Mouse (Mus musculus): ENCODE measurements around the gene Ldb2. TPM values are rescaled to one million over a fixed set of nuclear protein-coding genes. Genes with fewer than 3 reads are reported as not detected.

Ldb2 gene
- polyA plus RNA-seq, 1 experiment from 2014 or later: 14.4 TPM

DNA sequence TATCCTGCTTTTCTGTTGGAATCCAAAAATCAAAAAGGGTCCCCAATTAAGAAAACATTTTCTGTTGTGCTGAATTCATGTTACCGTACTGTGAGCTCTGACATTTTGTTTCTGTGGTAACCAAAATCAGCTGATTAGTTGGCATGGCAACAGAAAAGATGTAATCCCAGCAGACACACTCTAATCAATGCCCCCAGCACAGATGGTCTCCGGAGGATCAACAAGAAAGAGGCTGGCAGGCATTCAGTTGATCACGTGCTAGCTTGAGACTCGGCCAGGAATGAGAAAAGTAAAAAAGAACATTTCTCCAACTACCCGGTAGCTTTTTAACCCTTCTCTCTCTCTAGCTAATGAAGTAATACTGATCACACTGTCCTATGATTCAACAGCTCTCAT lies 261.5 kb downstream of the Ldb2 start:
- no peak overlapping the region for H3K4me3 ChIP-seq (ENCODE audit: control insufficient read depth in 1 of 2, insufficient read depth in 1 of 2, low read depth in 1 of 2, low read length in 2 of 2)
- H3K27ac ChIP-seq (replicated peaks in 1 of 2; ENCODE audit: control insufficient read depth in 1 of 2, insufficient read depth in 1 of 2, low read depth in 2 of 2, low read length in 2 of 2): no peak overlapping the region
- H3K27me3 ChIP-seq (ENCODE audit: control insufficient read depth, insufficient read depth, low read length): no peaks in the 10 kb centered on the region
- no peak for ATAC-seq (ENCODE audit: insufficient number of reproducible peaks, insufficient read depth, low FRiP score, low read depth)
- H3K9ac ChIP-seq (ENCODE audit: low read length): no peak overlapping the region
- WGBS: 31% methylated on average over 5 of the region's 5 CpGs
- H3K4me2 ChIP-seq (ENCODE audit: low read length): no peak overlapping the region
- no peaks in the 10 kb centered on the region for H3K9me3 ChIP-seq (ENCODE audit: control insufficient read depth, low read length)
- no peaks in the 10 kb centered on the region for H3K4me1 ChIP-seq (ENCODE audit: control insufficient read depth in 2 of 2, insufficient read depth in 2 of 2, low read length in 2 of 2)
- H3K36me3 ChIP-seq (ENCODE audit: control insufficient read depth, insufficient read depth, low read length): no peaks in the 10 kb centered on the region

DNA sequence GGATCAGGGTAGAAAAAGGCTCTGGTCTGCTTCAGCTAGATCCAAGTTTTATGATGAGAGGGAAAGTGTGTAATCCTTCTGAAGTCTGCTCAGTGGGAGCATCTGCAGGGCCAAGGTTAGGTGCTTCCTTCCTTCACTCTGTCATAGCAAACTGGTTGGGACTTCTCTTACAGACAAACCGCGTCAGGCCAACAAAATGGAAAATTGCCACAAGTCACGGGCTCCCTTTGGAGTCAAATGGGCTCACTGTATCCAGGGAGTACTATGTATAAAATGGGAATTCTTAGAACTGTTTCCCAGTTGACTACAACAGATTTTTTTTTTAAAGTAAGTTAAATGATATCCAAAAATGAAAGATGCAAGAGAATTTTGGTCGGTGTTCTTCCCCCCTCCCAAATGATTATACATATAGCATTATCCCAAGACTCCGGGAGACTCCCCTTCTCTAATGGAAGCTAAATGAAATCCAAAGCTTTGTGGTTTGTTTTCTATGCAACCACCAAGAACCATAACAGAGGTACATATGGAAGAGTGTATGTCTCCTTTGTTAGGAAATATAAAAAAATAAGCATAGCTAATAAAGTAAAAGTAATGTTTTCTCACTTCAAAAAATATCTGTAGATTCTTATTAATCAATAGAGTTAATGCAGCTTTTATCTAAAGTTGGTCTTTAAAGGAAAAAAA lies 262.0 kb downstream of the Ldb2 start:
- 81% methylated on average over 5 of the region's 5 CpGs for WGBS
- ATAC-seq (ENCODE audit: insufficient number of reproducible peaks, insufficient read depth, low FRiP score, low read depth): no peak
- H3K36me3 ChIP-seq (ENCODE audit: control insufficient read depth, insufficient read depth, low read length): no peaks in the 10 kb centered on the region

GRCm38 (mm10) chr5:44529466-44529865 lies 270.0 kb downstream of the Ldb2 start:
- 50% methylated on average over 3 of the region's 3 CpGs for WGBS
- H3K4me1 ChIP-seq (ENCODE audit: control insufficient read depth in 2 of 2, insufficient read depth in 2 of 2, low read length in 2 of 2): no peaks in the 10 kb centered on the region; a peak in 1 of 4 replicates
- ATAC-seq (ENCODE audit: insufficient number of reproducible peaks, insufficient read depth, low FRiP score, low read depth): no peak
- no peak overlapping the region for H3K4me3 ChIP-seq (ENCODE audit: control insufficient read depth in 1 of 2, insufficient read depth in 1 of 2, low read depth in 1 of 2, low read length in 2 of 2)
- H3K27me3 ChIP-seq (ENCODE audit: control insufficient read depth, insufficient read depth, low read length): peaks cover 5% of the 10 kb centered on the region
- H3K4me2 ChIP-seq (ENCODE audit: low read length): no peak overlapping the region
- H3K9ac ChIP-seq (ENCODE audit: low read length): no peak overlapping the region
- no peaks in the 10 kb centered on the region for H3K9me3 ChIP-seq (ENCODE audit: control insufficient read depth, low read length)
- H3K27ac ChIP-seq (replicated peaks in 1 of 2; ENCODE audit: control insufficient read depth in 1 of 2, insufficient read depth in 1 of 2, low read depth in 2 of 2, low read length in 2 of 2): no peak overlapping the region
- H3K36me3 ChIP-seq (ENCODE audit: control insufficient read depth, insufficient read depth, low read length): no peaks in the 10 kb centered on the region

More for the DNA sequence above, 262.0 kb downstream of the Ldb2 start:
- no peak overlapping the region for H3K9ac ChIP-seq (ENCODE audit: low read length)
- no peak overlapping the region for H3K4me3 ChIP-seq (ENCODE audit: control insufficient read depth in 1 of 2, insufficient read depth in 1 of 2, low read depth in 1 of 2, low read length in 2 of 2)
- no peak overlapping the region for H3K4me2 ChIP-seq (ENCODE audit: low read length)
- no peak overlapping the region for H3K27ac ChIP-seq (replicated peaks in 1 of 2; ENCODE audit: control insufficient read depth in 1 of 2, insufficient read depth in 1 of 2, low read depth in 2 of 2, low read length in 2 of 2)
- H3K4me1 ChIP-seq (ENCODE audit: control insufficient read depth in 2 of 2, insufficient read depth in 2 of 2, low read length in 2 of 2): no peaks in the 10 kb centered on the region
- no peaks in the 10 kb centered on the region for H3K27me3 ChIP-seq (ENCODE audit: control insufficient read depth, insufficient read depth, low read length)
- no peaks in the 10 kb centered on the region for H3K9me3 ChIP-seq (ENCODE audit: control insufficient read depth, low read length)

- H3K9ac ChIP-seq (ENCODE audit: low read length): no peak overlapping the region
- 63% methylated on average over 1 of the region's 1 CpGs for WGBS
- H3K36me3 ChIP-seq (ENCODE audit: control insufficient read depth, insufficient read depth, low read length): no peaks in the 10 kb centered on the region
- no peaks in the 10 kb centered on the region; a peak in 1 of 4 replicates for H3K4me1 ChIP-seq (ENCODE audit: control insufficient read depth in 2 of 2, insufficient read depth in 2 of 2, low read length in 2 of 2)
- no peak overlapping the region for H3K4me2 ChIP-seq (ENCODE audit: low read length)
- peaks cover 5% of the 10 kb centered on the region for H3K27me3 ChIP-seq (ENCODE audit: control insufficient read depth, insufficient read depth, low read length)
- no peaks in the 10 kb centered on the region for H3K9me3 ChIP-seq (ENCODE audit: control insufficient read depth, low read length)
- no peak overlapping the region for H3K4me3 ChIP-seq (ENCODE audit: control insufficient read depth in 1 of 2, insufficient read depth in 1 of 2, low read depth in 1 of 2, low read length in 2 of 2)
- H3K27ac ChIP-seq (replicated peaks in 1 of 2; ENCODE audit: control insufficient read depth in 1 of 2, insufficient read depth in 1 of 2, low read depth in 2 of 2, low read length in 2 of 2): no peak overlapping the region
- no peak for ATAC-seq (ENCODE audit: insufficient number of reproducible peaks, insufficient read depth, low FRiP score, low read depth)
Measured at GRCm38 (mm10) chr5:44529001-44529400, 270.5 kb downstream of the Ldb2 start.

DNA sequence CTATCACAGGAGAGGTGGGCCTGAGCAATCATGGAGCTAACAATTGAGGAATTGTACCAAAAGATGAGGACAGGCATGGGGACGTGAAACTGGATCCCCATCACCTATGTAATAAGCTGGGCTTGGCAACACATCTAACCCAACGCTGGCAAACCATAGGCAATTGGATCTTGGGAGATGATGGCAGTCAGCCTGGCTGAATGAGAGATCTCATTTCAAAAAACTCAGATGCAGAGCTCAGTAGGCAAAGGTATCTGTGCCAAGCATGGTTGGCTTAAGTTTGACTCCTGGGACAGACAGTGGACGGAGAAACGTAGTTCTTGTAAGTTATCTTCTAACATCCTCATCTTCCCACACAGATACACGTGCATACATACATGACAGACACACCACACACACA lies 294.3 kb downstream of the Ldb2 start:
- no peak overlapping the region for H3K4me2 ChIP-seq (ENCODE audit: low read length)
- no peaks in the 10 kb centered on the region for H3K27me3 ChIP-seq (ENCODE audit: control insufficient read depth, insufficient read depth, low read length)
- H3K4me3 ChIP-seq (ENCODE audit: control insufficient read depth in 1 of 2, insufficient read depth in 1 of 2, low read depth in 1 of 2, low read length in 2 of 2): no peak overlapping the region
- H3K36me3 ChIP-seq (ENCODE audit: control insufficient read depth, insufficient read depth, low read length): no peaks in the 10 kb centered on the region
- H3K9me3 ChIP-seq (ENCODE audit: control insufficient read depth, low read length): no peaks in the 10 kb centered on the region
- H3K4me1 ChIP-seq (ENCODE audit: control insufficient read depth in 2 of 2, insufficient read depth in 2 of 2, low read length in 2 of 2): no peaks in the 10 kb centered on the region
- ATAC-seq (ENCODE audit: insufficient number of reproducible peaks, insufficient read depth, low FRiP score, low read depth): no peak
- WGBS: 90% methylated on average over 5 of the region's 5 CpGs
- no peak overlapping the region for H3K27ac ChIP-seq (replicated peaks in 1 of 2; ENCODE audit: control insufficient read depth in 1 of 2, insufficient read depth in 1 of 2, low read depth in 2 of 2, low read length in 2 of 2)
- H3K9ac ChIP-seq (ENCODE audit: low read length): no peak overlapping the region

DNA sequence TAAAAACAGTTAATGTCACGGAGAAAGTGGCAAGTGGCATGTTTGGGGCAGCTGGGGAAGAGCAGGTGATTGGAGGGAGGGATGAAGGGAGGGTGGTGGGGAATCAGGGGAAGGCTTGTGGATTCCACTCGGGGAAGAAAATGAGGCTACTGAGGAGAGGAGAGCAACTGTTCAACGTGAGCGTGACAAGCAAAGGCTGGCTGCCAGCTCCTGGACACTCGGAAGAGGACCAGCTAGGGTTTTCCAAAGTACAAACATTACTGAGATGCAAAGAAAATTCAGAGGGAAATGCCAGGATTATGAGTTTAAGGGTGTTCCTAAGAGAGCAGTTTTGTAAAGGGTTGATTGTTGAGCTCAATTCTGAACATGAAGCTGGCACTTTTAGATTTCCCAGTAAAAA lies 294.7 kb downstream of the Ldb2 start:
- no peaks in the 10 kb centered on the region for H3K36me3 ChIP-seq (ENCODE audit: control insufficient read depth, insufficient read depth, low read length)
- H3K4me3 ChIP-seq (ENCODE audit: control insufficient read depth in 1 of 2, insufficient read depth in 1 of 2, low read depth in 1 of 2, low read length in 2 of 2): no peak overlapping the region
- H3K9ac ChIP-seq (ENCODE audit: low read length): no peak overlapping the region
- 52% methylated on average over 5 of the region's 5 CpGs for WGBS
- H3K27ac ChIP-seq (replicated peaks in 1 of 2; ENCODE audit: control insufficient read depth in 1 of 2, insufficient read depth in 1 of 2, low read depth in 2 of 2, low read length in 2 of 2): no peak overlapping the region
- no peaks in the 10 kb centered on the region for H3K9me3 ChIP-seq (ENCODE audit: control insufficient read depth, low read length)
- H3K27me3 ChIP-seq (ENCODE audit: control insufficient read depth, insufficient read depth, low read length): no peaks in the 10 kb centered on the region
- H3K4me1 ChIP-seq (ENCODE audit: control insufficient read depth in 2 of 2, insufficient read depth in 2 of 2, low read length in 2 of 2): no peaks in the 10 kb centered on the region
- ATAC-seq (ENCODE audit: insufficient number of reproducible peaks, insufficient read depth, low FRiP score, low read depth): no peak
- no peak overlapping the region for H3K4me2 ChIP-seq (ENCODE audit: low read length)

DNA sequence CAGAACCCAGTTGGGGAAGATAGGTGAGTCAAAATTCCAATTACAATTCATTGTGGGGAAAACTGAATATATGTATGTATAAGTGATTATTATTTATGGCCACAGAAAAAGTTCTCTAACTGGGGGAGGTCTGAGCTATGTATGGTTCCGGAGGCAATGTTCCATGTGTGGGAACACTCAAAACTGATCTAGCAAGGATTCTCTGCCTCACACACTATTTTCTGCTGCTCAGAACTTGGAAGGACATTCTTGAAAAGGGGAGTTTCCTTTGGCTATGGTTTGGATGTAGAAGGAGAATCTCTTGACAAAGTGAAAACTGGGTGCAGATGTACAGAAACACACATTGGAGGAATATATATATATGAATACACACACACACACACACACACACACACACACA lies 301.3 kb downstream of the Ldb2 start:
- no peak for ATAC-seq (ENCODE audit: insufficient number of reproducible peaks, insufficient read depth, low FRiP score, low read depth)
- H3K27ac ChIP-seq (replicated peaks in 1 of 2; ENCODE audit: control insufficient read depth in 1 of 2, insufficient read depth in 1 of 2, low read depth in 2 of 2, low read length in 2 of 2): no peak overlapping the region
- no peak overlapping the region for H3K4me2 ChIP-seq (ENCODE audit: low read length)
- 68% methylated on average over 1 of the region's 1 CpGs for WGBS
- no peaks in the 10 kb centered on the region for H3K9me3 ChIP-seq (ENCODE audit: control insufficient read depth, low read length)
- H3K4me1 ChIP-seq (ENCODE audit: control insufficient read depth in 2 of 2, insufficient read depth in 2 of 2, low read length in 2 of 2): no peaks in the 10 kb centered on the region; a peak in 1 of 4 replicates
- H3K36me3 ChIP-seq (ENCODE audit: control insufficient read depth, insufficient read depth, low read length): no peaks in the 10 kb centered on the region
- no peak overlapping the region for H3K9ac ChIP-seq (ENCODE audit: low read length)
- no peaks in the 10 kb centered on the region for H3K27me3 ChIP-seq (ENCODE audit: control insufficient read depth, insufficient read depth, low read length)
- no peak overlapping the region for H3K4me3 ChIP-seq (ENCODE audit: control insufficient read depth in 1 of 2, insufficient read depth in 1 of 2, low read depth in 1 of 2, low read length in 2 of 2)

DNA sequence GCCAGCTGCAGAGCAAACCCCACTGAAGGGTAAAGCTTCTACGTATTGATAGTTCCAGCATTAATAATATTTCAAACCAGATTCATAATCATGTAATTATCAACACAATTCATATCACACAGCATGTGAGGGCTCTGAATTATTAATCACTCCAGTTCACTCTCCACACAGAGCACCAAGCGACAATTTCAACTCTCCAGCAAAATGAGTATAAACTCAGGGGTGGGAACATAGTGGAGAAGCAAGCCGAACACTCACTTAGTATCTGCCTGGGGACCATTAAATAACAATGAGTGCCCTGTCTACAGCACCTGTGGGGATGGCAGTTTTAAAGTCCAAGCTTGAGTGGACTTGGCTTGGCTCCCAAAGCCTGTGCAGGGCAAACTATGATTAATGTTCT lies 302.6 kb downstream of the Ldb2 start:
- no peak for ATAC-seq (ENCODE audit: insufficient number of reproducible peaks, insufficient read depth, low FRiP score, low read depth)
- H3K4me1 ChIP-seq (ENCODE audit: control insufficient read depth in 2 of 2, insufficient read depth in 2 of 2, low read length in 2 of 2): no peaks in the 10 kb centered on the region; a peak in 1 of 4 replicates
- no peak overlapping the region for H3K27ac ChIP-seq (replicated peaks in 1 of 2; ENCODE audit: control insufficient read depth in 1 of 2, insufficient read depth in 1 of 2, low read depth in 2 of 2, low read length in 2 of 2)
- 83% methylated on average over 3 of the region's 3 CpGs for WGBS
- H3K4me3 ChIP-seq (ENCODE audit: control insufficient read depth in 1 of 2, insufficient read depth in 1 of 2, low read depth in 1 of 2, low read length in 2 of 2): no peak overlapping the region
- H3K36me3 ChIP-seq (ENCODE audit: control insufficient read depth, insufficient read depth, low read length): no peaks in the 10 kb centered on the region
- no peaks in the 10 kb centered on the region for H3K27me3 ChIP-seq (ENCODE audit: control insufficient read depth, insufficient read depth, low read length)
- no peaks in the 10 kb centered on the region for H3K9me3 ChIP-seq (ENCODE audit: control insufficient read depth, low read length)
- no peak overlapping the region for H3K9ac ChIP-seq (ENCODE audit: low read length)
- no peak overlapping the region for H3K4me2 ChIP-seq (ENCODE audit: low read length)
